Mouse (Mus musculus): Measurements from ENCODE around the gene Gm49673.
"Not testable (repeated sequence)": the region's sequence is repeated elsewhere in the genome, so short reads cannot be mapped to it uniquely, and the experiment has no call there.

DNA sequence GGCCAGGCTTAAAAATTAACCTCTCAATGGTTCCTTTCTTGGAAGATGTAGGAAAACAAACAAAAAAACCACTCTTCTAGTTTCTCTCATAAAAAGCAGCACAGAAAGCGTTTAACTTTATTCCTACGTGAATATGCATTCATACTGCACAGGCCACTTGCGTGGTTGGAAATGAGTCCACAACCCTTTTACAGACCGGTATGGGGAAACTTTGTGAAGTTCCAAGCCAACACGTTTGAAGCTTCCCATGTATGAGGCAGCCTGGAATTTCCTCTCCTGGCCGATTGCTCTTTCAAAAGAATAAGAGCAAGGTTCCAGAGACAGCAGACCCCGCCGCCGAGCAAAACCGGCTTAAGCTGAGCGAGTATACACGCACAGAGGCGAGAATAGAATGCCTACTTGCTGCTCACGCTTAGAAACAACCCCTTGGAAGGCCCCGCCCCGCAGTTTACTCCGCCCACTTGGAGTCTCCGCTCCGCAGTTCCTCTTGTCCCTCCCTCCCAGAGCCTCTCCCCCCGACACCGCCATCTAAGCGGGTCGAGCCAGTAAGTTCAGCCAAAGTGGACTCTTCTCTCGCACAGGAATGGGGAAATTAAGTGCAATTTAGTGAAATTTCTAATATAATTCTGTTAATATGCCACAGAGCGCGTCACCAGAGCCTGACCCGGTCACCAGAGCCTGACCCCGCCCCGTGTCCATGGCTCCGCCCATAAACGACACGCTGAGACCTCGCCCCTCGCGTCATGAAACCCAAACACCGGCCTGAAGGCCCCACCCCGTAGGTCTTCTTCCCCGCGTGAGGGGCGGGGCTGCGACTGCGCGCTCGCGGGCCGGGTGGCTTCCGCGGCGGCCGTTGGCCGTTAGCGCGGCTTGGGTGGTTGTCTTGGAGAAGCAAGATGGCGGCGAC lies 17.4 kb upstream of the Gm49673 start, which contains the start of gene Fgfr1op:
- not testable (repeated sequence) for TF ChIP-seq CTCF (IDR thresholded peaks at IDR 0.05; ENCODE audit: borderline replicate concordance, extremely low read depth, insufficient read depth, insufficient read length); POLR2A (IDR thresholded peaks at IDR 0.05; ENCODE audit: borderline replicate concordance, extremely low read depth, insufficient read depth, insufficient read length, poor library complexity, severe bottlenecking)

All from brain, embryonic 14.5 days (tissue).